Mouse (Mus musculus) Patski (cell line): Measurements from ENCODE around the gene Snf8. TPM values are rescaled to one million over a fixed set of nuclear protein-coding genes. Genes with fewer than 3 reads are reported as not detected.

Source experiments
- ATAC-seq: fragments of 100-300 bp; one replicate; pipeline ENCODE4 v1.8.0; 2021
- CTCF ChIA-PET: fragments of 350-600 bp; sonication (Branson Sonifier 250); formaldehyde crosslinking; loops from one replicate; lab custom pipeline; 2022; ENCODE audit warnings: inconsistent platforms; lab: Charles Lee
- POLR2A ChIA-PET: fragments of 350-600 bp; sonication (Branson Sonifier 250); formaldehyde crosslinking; loops from one replicate; lab custom pipeline; 2022; ENCODE audit warnings: antibody characterized with exemption, inconsistent platforms; lab: Charles Lee
- DNase-seq: peaks from one replicate; pipeline ENCODE4 v3.0.0-alpha.2; 2011; ENCODE audit warnings: low read depth, low spot score
- H3K27me3 ChIP-seq: fragments of 371-371 bp; one replicate; pipeline ENCODE4 v1.5.1; 2021
- CTCF ChIP-seq: fragments of 100-300 bp; IDR thresholded peaks from one replicate; pipeline ENCODE4 v1.5.1; 2021
- in situ Hi-C: fragments of 300-500 bp; cut with MboI; formaldehyde crosslinking; loops from 3 replicates; pipeline ENCODE4 v1.11.1; 2018; ENCODE audit warnings: low pct_unique_long_range_greater_than_20kb, mixed read lengths
- polyA plus RNA-seq: library from polyadenylated mRNA; unstranded; gene quantifications from one replicate; pipeline ENCODE4 v1.2.3, GENCODE M21; 2021

The Snf8 gene
- polyA plus RNA-seq, 1 experiment from 2014 or later = 100 TPM

GRCm38 (mm10) chr11:96004793-96005402 lies 29.8 kb upstream of the Snf8 start:
- H3K27me3 ChIP-seq = peaks cover 43% of the 10 kb centered on the region
- CTCF ChIA-PET = no interaction called here
- POLR2A ChIA-PET = no interaction called here
- DNase-seq (no peak), ATAC-seq (no peak)
- in situ Hi-C loops = no loop called here
- no peak for TF ChIP-seq CTCF

- ATAC-seq (no peak), DNase-seq (no peak)
- H3K27me3 ChIP-seq = peaks cover 51% of the 10 kb centered on the region
- ChIA-PET CTCF (no interaction called here), POLR2A (interaction anchor here (1.1 kb wide), 1 partner anchor 28 kb away, joined by 4 read pairs; no protein-coding TSS in a partner anchor)
- in situ Hi-C loops = no loop called here
- TF ChIP-seq CTCF = no peak
These were observed 29.0 kb upstream of the Snf8 start, which contains the start of gene Igf2bp1 for GRCm38 (mm10) chr11:96005403-96006271. Igf2bp1 (minus strand) TSS chr11:96005940.

- no peak for TF ChIP-seq CTCF
- DNase-seq = no peak
- no peak for ATAC-seq
- in situ Hi-C loops = no loop called here
- ChIA-PET CTCF (no interaction called here), POLR2A (interaction anchor here (1.1 kb wide), 1 partner anchor 27 kb away, joined by 4 read pairs; no protein-coding TSS in a partner anchor)
- H3K27me3 ChIP-seq = peaks cover 53% of the 10 kb centered on the region
These were observed 28.3 kb upstream of the Snf8 start for GRCm38 (mm10) chr11:96006367-96006851.

GRCm38 (mm10) chr11:96006852-96007515 lies 27.7 kb upstream of the Snf8 start:
- POLR2A ChIA-PET = interaction anchor here (1.1 kb wide), 1 partner anchor 27 kb away, joined by 4 read pairs; no protein-coding TSS in a partner anchor
- ATAC-seq (peak; percentile 8), DNase-seq (no peak)
- CTCF ChIA-PET = no interaction called here
- H3K27me3 ChIP-seq = peaks cover 57% of the 10 kb centered on the region
- no peak for TF ChIP-seq CTCF
- in situ Hi-C loops = no loop called here

GRCm38 (mm10) chr11:96007516-96008235 lies 27.0 kb upstream of the Snf8 start:
- ChIA-PET CTCF (no interaction called here), POLR2A (interaction anchor here (0.6 to 0.7 kb wide), 4 partner anchors 26 to 337 kb away, joined by 3 to 6 read pairs (median 4); no protein-coding TSS in a partner anchor)
- DNase-seq (no peak), ATAC-seq (no peak)
- peaks cover 53% of the 10 kb centered on the region for H3K27me3 ChIP-seq
- in situ Hi-C loops = no loop called here
- TF ChIP-seq CTCF = no peak

GRCm38 (mm10) chr11:96008827-96009226 lies 25.9 kb upstream of the Snf8 start:
- in situ Hi-C loops = no loop called here

GRCm38 (mm10) chr11:96011982-96012381 lies 22.7 kb upstream of the Snf8 start:
- CTCF ChIA-PET = no interaction called here
- DNase-seq (no peak), ATAC-seq (no peak)
- in situ Hi-C loops = no loop called here
- peaks cover 39% of the 10 kb centered on the region for H3K27me3 ChIP-seq
- POLR2A ChIA-PET = no interaction called here
- TF ChIP-seq CTCF = no peak

More at GRCm38 (mm10) chr11:96008827-96009226, 25.9 kb upstream of the Snf8 start:
- CTCF ChIA-PET = no interaction called here
- DNase-seq = no peak
- TF ChIP-seq CTCF = no peak
- peaks cover 53% of the 10 kb centered on the region for H3K27me3 ChIP-seq
- no peak for ATAC-seq
- POLR2A ChIA-PET = no interaction called here

GRCm38 (mm10) chr11:96015421-96015820 lies 19.3 kb upstream of the Snf8 start:
- CTCF ChIA-PET = no interaction called here

GRCm38 (mm10) chr11:96017941-96018351 lies 16.7 kb upstream of the Snf8 start:
- ATAC-seq = peak; percentile 94
- peak; percentile 50 for DNase-seq
- no peak for TF ChIP-seq CTCF
- in situ Hi-C loops = no loop called here
- POLR2A ChIA-PET = interaction anchor here (1.5 kb wide), 1 partner anchor 23 kb away, joined by 4 read pairs; no protein-coding TSS in a partner anchor
- no peaks in the 10 kb centered on the region for H3K27me3 ChIP-seq
- CTCF ChIA-PET = interaction anchor here (0.9 kb wide), 1 partner anchor 37 kb away, joined by 3 read pairs; no protein-coding TSS in a partner anchor

More at GRCm38 (mm10) chr11:96015421-96015820, 19.3 kb upstream of the Snf8 start:
- ATAC-seq (no peak), DNase-seq (no peak)
- peaks cover 11% of the 10 kb centered on the region for H3K27me3 ChIP-seq
- no peak for TF ChIP-seq CTCF
- POLR2A ChIA-PET = no interaction called here
- in situ Hi-C loops = no loop called here
